Mouse (Mus musculus) embryo, embryonic 11 days (tissue): ENCODE measurements around the gene Gpr75.

ENCODE experiments used
- DNase-seq: peaks from one replicate; pipeline ENCODE4 v3.0.0-alpha.2; 2015

Gene Gpr75

GRCm38 (mm10) chr11:30885171-30885871, at the start of gene Gpr75, which contains the start of gene Asb3:
Gpr75 (plus strand) TSS chr11:30885358.
Asb3 (plus strand) TSS chr11:30885416.
- DNase-seq: peak; percentile 72

GRCm38 (mm10) chr11:30838793-30839192, 46.4 kb upstream of the Gpr75 start:
- DNase-seq: no peak

GRCm38 (mm10) chr11:30844355-30844754, 40.8 kb upstream of the Gpr75 start:
- no peak for DNase-seq

- DNase-seq: no peak
Observed at GRCm38 (mm10) chr11:30872425-30872824, 12.7 kb upstream of the Gpr75 start.

GRCm38 (mm10) chr11:30888153-30888552, 3.0 kb downstream of the Gpr75 start:
- no peak for DNase-seq

- no peak for DNase-seq
Observed at GRCm38 (mm10) chr11:30896201-30896600, 11.0 kb downstream of the Gpr75 start.

GRCm38 (mm10) chr11:30899312-30899711, 14.2 kb downstream of the Gpr75 start:
- no peak for DNase-seq

- no peak for DNase-seq
Observed at GRCm38 (mm10) chr11:30912311-30912710, 27.2 kb downstream of the Gpr75 start.

- no peak for DNase-seq
Observed at GRCm38 (mm10) chr11:30920641-30921040, 35.5 kb downstream of the Gpr75 start.

- no peak for DNase-seq
Observed at GRCm38 (mm10) chr11:30923283-30923682, 38.1 kb downstream of the Gpr75 start.

GRCm38 (mm10) chr11:30928079-30928478, 42.9 kb downstream of the Gpr75 start:
- DNase-seq: no peak

- DNase-seq: no peak
Observed at GRCm38 (mm10) chr11:30928498-30928897, 43.3 kb downstream of the Gpr75 start.
